Mouse (Mus musculus) megakaryocyte, embryonic 14.5 days (primary cell): ENCODE results near the gene Adrb1.

Experiments used
- FLI1 ChIP-seq: IDR thresholded peaks from 2 replicates; pipeline ENCODE4 v1.6.1; 2012; ENCODE audit warnings: low read length, inconsistent platforms, mixed read lengths
- GATA1 ChIP-seq: IDR thresholded peaks from 3 replicates; pipeline ENCODE4 v1.6.1; 2012; ENCODE audit warnings: mixed read lengths, low read length, inconsistent platforms, borderline replicate concordance

GRCm38 (mm10) chr19:56678516-56678915, 43.5 kb upstream of the Adrb1 start:
- no peak for TF ChIP-seq GATA1
- no peak for TF ChIP-seq FLI1
